Mouse (Mus musculus) liver, adult 2 months (tissue): Measurements from ENCODE around the gene Iqcf3. TPM values are rescaled to one million over a fixed set of nuclear protein-coding genes. Genes with fewer than 3 reads are reported as not detected.

ENCODE experiments used
- DNase-seq: peaks from one replicate; pipeline ENCODE4 v3.0.0-alpha.2; 2011; ENCODE audit warnings: low read depth, low spot score; ENCODE audit errors: extremely low read depth
- H3K27ac ChIP-seq: fragments of 200-500 bp; replicated peaks from 2 replicates; pipeline ENCODE4 v1.5.1; 2012; ENCODE audit warnings: low read depth, mild to moderate bottlenecking, control low read depth, inconsistent platforms, low read length; ENCODE audit not compliant: insufficient read depth
- H3K27me3 ChIP-seq: fragments of 200-500 bp; 2 replicates; pipeline ENCODE4 v1.6.1; 2012; ENCODE audit warnings: mild to moderate bottlenecking, moderate library complexity, low read length, inconsistent platforms; ENCODE audit not compliant: control insufficient read depth, insufficient read depth
- H3K36me3 ChIP-seq: fragments of 200-500 bp; 2 replicates; pipeline ENCODE4 v1.6.1; 2012; ENCODE audit warnings: low read length, inconsistent platforms; ENCODE audit not compliant: control insufficient read depth, insufficient read depth
- H3K4me1 ChIP-seq: fragments of 200-500 bp; 2 replicates; pipeline ENCODE4 v1.6.1; 2011; ENCODE audit warnings: low read length; ENCODE audit not compliant: control insufficient read depth, insufficient read depth
- H3K4me3 ChIP-seq: fragments of 200-500 bp; 2 replicates; pipeline ENCODE4 v1.5.1; 2011; ENCODE audit warnings: low read depth, mild to moderate bottlenecking, control low read depth, low read length, moderate library complexity; ENCODE audit not compliant: insufficient read depth
- H3K79me2 ChIP-seq: fragments of 200-500 bp; 2 replicates; pipeline ENCODE4 v1.6.1; 2012; ENCODE audit warnings: inconsistent platforms, mild to moderate bottlenecking, low read length, moderate library complexity; ENCODE audit not compliant: control insufficient read depth, insufficient read depth
- H3K9ac ChIP-seq: fragments of 200-500 bp; 2 replicates; pipeline ENCODE4 v1.6.1; 2012; ENCODE audit warnings: low read depth, mild to moderate bottlenecking, control low read depth, inconsistent platforms, low read length
- CTCF ChIP-seq: fragments of 200-500 bp; IDR thresholded peaks from 2 replicates; pipeline ENCODE4 v1.5.1; 2011; ENCODE audit warnings: low read depth, low read length, control low read depth
- POLR2A ChIP-seq: fragments of 200-500 bp; IDR thresholded peaks from 2 replicates; pipeline ENCODE4 v1.6.1; 2011; ENCODE audit warnings: low read length, control low read depth; ENCODE audit not compliant: insufficient read depth; ENCODE audit errors: extremely low read depth
- WGBS: fragments of 180-500 bp; shearing (Covaris S2); methylation state at CpG from one replicate; pipeline ENCODE4 v1.1.7; 2018; 5-methylcytosine and 5-hydroxymethylcytosine counted together
- polyA plus RNA-seq: library from polyadenylated mRNA; depleted of rRNA; stranded (reverse); fragments of >200 nt; gene quantifications from 2 replicates; pipeline ENCODE4 v1.2.3, GENCODE M21; 2012
- total RNA-seq: library from RNA; depleted of rRNA; stranded (reverse); fragments of >200 nt; gene quantifications from 2 replicates; pipeline ENCODE4 v1.2.3, GENCODE M21; 2014

Gene Iqcf3
- total and polyA plus RNA-seq, 2 experiments = not detected

DNA sequence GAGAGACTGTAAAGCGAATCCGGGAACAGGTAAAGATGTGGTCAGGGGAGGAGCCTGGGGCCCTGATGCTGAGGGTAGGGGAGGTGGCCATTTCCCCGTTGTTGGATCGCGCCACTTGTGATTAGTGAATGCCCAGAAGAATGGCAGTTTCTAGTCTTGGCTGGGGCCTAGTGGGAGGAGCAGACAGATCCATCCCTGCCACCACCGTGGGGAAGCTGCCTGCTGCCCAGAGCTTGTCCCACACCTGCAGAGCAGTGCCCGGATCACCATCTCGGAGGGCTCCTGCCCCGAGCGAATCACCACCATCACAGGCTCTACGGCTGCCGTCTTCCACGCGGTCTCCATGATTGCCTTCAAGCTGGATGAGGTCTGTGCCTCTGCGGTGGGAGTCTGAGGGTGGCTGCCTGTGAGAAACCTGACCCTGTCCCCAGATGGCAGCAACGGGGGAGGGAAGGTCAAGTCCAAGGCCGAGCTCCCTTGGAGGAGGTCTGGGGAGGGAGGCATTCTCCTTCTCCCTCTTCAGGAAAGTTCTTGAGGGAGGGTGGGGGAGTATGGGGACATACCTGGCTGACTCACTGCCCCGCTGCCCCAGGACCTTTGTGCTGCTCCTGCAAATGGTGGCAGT lies 100.9 kb downstream of the Iqcf3 start:
- TF ChIP-seq CTCF (no peak), POLR2A (no peak)
- Histone ChIP-seq H3K36me3 (no peaks in the 10 kb centered on the region; the same call in 1 of the 2 replicates), H3K9ac (no peak overlapping the region), H3K4me3 (no peak overlapping the region), H3K27me3 (no peaks in the 10 kb centered on the region), H3K79me2 (no peaks in the 10 kb centered on the region), H3K27ac (no peak overlapping the region), H3K4me1 (no peaks in the 10 kb centered on the region)
- WGBS = 91% methylated on average over 18 of the region's 18 CpGs
- no peak for DNase-seq

GRCm38 (mm10) chr9:106459946-106460345 lies 101.5 kb downstream of the Iqcf3 start:
- 88% methylated on average over 15 of the region's 15 CpGs for WGBS
- no peaks in the 10 kb centered on the region for H3K79me2 ChIP-seq
- no peak overlapping the region for H3K27ac ChIP-seq
- H3K4me3 ChIP-seq = no peak overlapping the region
- TF ChIP-seq CTCF (no peak), POLR2A (no peak)
- no peaks in the 10 kb centered on the region for H3K4me1 ChIP-seq
- H3K9ac ChIP-seq = no peak overlapping the region
- no peaks in the 10 kb centered on the region; the same call in 1 of the 2 replicates for H3K36me3 ChIP-seq
- DNase-seq = no peak
- no peaks in the 10 kb centered on the region for H3K27me3 ChIP-seq

GRCm38 (mm10) chr9:106457920-106458319 lies 103.5 kb downstream of the Iqcf3 start:
- Histone ChIP-seq H3K36me3 (no peaks in the 10 kb centered on the region; the same call in 1 of the 2 replicates), H3K4me1 (0 out of 2 replicates have a peak, but pooled peaks cover 2% of the 10 kb centered on the region), H3K79me2 (no peaks in the 10 kb centered on the region), H3K27me3 (no peaks in the 10 kb centered on the region), H3K27ac (no peak overlapping the region), H3K4me3 (no peak overlapping the region), H3K9ac (no peak overlapping the region)
- TF ChIP-seq CTCF = no peak
- TF ChIP-seq POLR2A = no peak
- DNase-seq = no peak
- 90% methylated on average over 5 of the region's 5 CpGs for WGBS

- H3K27ac ChIP-seq = no peak overlapping the region
- no peaks in the 10 kb centered on the region for H3K27me3 ChIP-seq
- TF ChIP-seq POLR2A = no peak
- TF ChIP-seq CTCF = no peak
- no peak overlapping the region for H3K9ac ChIP-seq
- no peaks in the 10 kb centered on the region for H3K79me2 ChIP-seq
- peaks cover 2% of the 10 kb centered on the region; the same call in 1 of the 2 replicates for H3K36me3 ChIP-seq
- WGBS = 87% methylated on average over 9 of the region's 9 CpGs
- no peak overlapping the region for H3K4me3 ChIP-seq
- DNase-seq = no peak
- H3K4me1 ChIP-seq = peaks cover 8% of the 10 kb centered on the region; the same call in 1 of the 2 replicates
Measured at GRCm38 (mm10) chr9:106457163-106457559, 104.3 kb downstream of the Iqcf3 start.

DNA sequence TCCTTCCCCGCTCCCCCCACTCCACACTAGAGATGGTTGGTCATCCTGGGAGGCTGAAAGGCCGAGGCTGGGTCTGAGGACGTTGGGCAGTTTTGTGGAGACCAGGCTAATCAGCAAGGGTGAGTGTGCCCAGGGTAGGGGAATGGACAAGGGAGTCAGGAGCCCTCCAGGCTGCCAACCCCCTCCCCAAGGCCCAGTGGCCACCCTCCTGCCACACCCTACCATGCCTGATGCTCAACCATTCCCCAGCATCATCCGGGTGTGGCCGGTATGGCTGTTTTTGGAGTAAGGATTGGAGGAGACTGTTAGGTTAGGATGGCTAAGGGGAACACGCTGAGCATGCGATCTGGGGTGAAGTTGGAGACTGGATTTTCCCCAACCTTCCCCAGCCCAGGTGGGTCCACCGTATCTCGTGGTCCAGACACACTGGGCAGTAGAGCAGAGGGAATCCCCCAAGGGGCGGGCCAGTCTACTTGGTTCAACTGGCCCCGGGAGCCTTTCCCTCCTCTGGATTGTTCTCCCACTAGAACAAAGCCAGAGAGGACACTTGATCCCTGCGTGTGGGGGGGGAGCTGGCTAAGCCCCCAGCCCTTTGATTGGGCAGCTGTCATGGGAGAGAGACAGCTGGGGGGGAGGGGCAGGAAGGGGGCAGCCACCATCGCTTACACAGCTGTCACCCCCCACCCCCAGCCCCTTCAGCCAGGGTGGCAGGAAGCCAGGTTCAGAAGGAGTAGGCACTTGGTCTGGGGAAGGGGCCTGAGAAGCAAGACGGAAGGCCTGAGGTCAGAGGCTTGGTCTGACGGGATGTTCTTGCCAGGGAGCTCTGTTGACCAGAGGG lies 104.9 kb downstream of the Iqcf3 start:
- H3K4me1 ChIP-seq = peaks cover 12% of the 10 kb centered on the region
- TF ChIP-seq POLR2A (no peak), CTCF (no peak)
- H3K36me3 ChIP-seq = peaks cover 5% of the 10 kb centered on the region; the same call in 1 of the 2 replicates
- WGBS = 84% methylated on average over 15 of the region's 15 CpGs
- no peak overlapping the region for H3K27ac ChIP-seq
- no peak for DNase-seq
- H3K79me2 ChIP-seq = no peaks in the 10 kb centered on the region
- no peak overlapping the region for H3K9ac ChIP-seq
- H3K27me3 ChIP-seq = no peaks in the 10 kb centered on the region
- no peak overlapping the region for H3K4me3 ChIP-seq
